Mouse (Mus musculus) midbrain, postnatal 0 days (tissue): ENCODE results near the gene Rps21. TPM values are rescaled to one million over a fixed set of nuclear protein-coding genes. Genes with fewer than 3 reads are reported as not detected.

Experiments used
- ATAC-seq: fragments of 200-750 bp; cut with Nextera tagmentation; 2 replicates; pipeline ENCODE4 v1.8.0; 2017; ENCODE audit warnings: moderate number of reproducible peaks, mild to moderate bottlenecking, moderate TSS enrichment, moderate library complexity; ENCODE audit not compliant: low FRiP score
- DNase-seq: peaks from one replicate; pipeline ENCODE4 v3.0.0-alpha.2; 2015; ENCODE audit warnings: low spot score
- H3K27ac ChIP-seq: fragments of 300-500 bp; sonication (generic); 2 replicates; pipeline ENCODE4 v1.5.1; 2014; ENCODE audit warnings: low read depth, mild to moderate bottlenecking, low read length, mixed read lengths
- H3K27me3 ChIP-seq: fragments of 300-500 bp; sonication (generic); 2 replicates; pipeline ENCODE4 v1.6.1; 2014; ENCODE audit warnings: low read length, control low read depth, mixed read lengths; ENCODE audit not compliant: insufficient read depth
- H3K36me3 ChIP-seq: fragments of 300-500 bp; sonication (generic); 2 replicates; pipeline ENCODE4 v1.6.1; 2014; ENCODE audit warnings: low read length, control low read depth, mixed read lengths; ENCODE audit not compliant: insufficient read depth
- H3K4me1 ChIP-seq: fragments of 300-500 bp; sonication (generic); 2 replicates; pipeline ENCODE4 v1.6.1; 2014; ENCODE audit warnings: mild to moderate bottlenecking, control low read depth, antibody characterized with exemption, low read length, mixed read lengths; ENCODE audit not compliant: insufficient read depth
- H3K4me2 ChIP-seq: fragments of 300-500 bp; sonication (generic); 2 replicates; pipeline ENCODE4 v1.6.1; 2014; ENCODE audit warnings: low read depth, mild to moderate bottlenecking, low read length, mixed read lengths; ENCODE audit not compliant: poor library complexity, severe bottlenecking
- H3K4me3 ChIP-seq: fragments of 300-500 bp; sonication (generic); 2 replicates; pipeline ENCODE4 v1.5.1; 2014; ENCODE audit warnings: low read depth, mild to moderate bottlenecking, low read length, moderate library complexity
- H3K9ac ChIP-seq: fragments of 300-500 bp; sonication (generic); replicated peaks from 2 replicates; pipeline ENCODE4 v1.6.1; 2014; ENCODE audit warnings: mild to moderate bottlenecking, low read length, moderate library complexity, mixed read lengths; ENCODE audit not compliant: poor library complexity, severe bottlenecking
- H3K9me3 ChIP-seq: fragments of 300-500 bp; sonication (generic); 2 replicates; pipeline ENCODE4 v1.6.1; 2016; ENCODE audit warnings: low read length, control low read depth
- CTCF ChIP-seq: IDR thresholded peaks from 2 replicates; pipeline ENCODE4 v1.5.1; 2016; ENCODE audit warnings: antibody characterized with exemption, mild to moderate bottlenecking
- WGBS: fragments of 180-500 bp; shearing (Covaris S2); extraction: QIAGEN DNeasy Blood & Tissue Kit; methylation state at CpG from one replicate; pipeline ENCODE4 v1.1.7; 2014; 5-methylcytosine and 5-hydroxymethylcytosine counted together
- polyA plus RNA-seq: library from polyadenylated mRNA; unstranded; fragments of >200 nt; fragmentation: Nextera tagmentation; extraction: Ambion mirVana; gene quantifications from 2 replicates; pipeline ENCODE4 v1.2.1, GENCODE M21; 2015
- total RNA-seq: library from RNA; depleted of rRNA; stranded (reverse); fragments of >200 nt; gene quantifications from 2 replicates; pipeline ENCODE4 v1.2.3, GENCODE M21; 2014

The Rps21 gene
- total and polyA plus RNA-seq, 2 experiments from 2014 or later: 422 to 749 TPM

DNA sequence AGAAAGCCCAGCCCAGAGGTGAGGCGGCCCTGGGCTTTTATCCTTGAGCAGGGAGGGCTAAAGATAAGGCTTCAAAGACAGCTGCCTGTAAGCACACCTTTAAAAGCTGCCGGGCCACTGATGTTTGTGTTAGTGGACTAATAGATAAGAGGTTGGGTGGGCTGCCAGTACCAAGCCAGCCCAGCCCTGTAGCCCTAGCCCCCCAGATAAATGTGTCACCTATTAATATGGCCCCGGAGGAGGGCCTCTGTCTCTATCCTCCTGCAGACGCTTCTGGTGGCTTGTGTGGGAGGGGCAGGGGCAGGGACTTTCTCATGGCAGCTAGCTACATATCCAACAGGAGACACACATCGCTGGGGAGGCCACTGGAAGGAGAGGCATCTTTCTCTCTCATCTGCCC is 43.6 kb downstream of the Rps21 start:
- H3K27ac ChIP-seq: no peak overlapping the region
- H3K9ac ChIP-seq: no peak overlapping the region
- DNase-seq (no peak), ATAC-seq (no peak)
- no peak overlapping the region for H3K4me2 ChIP-seq
- H3K9me3 ChIP-seq: 0 out of 2 replicates have a peak, but pooled peaks cover 4% of the 10 kb centered on the region
- H3K36me3 ChIP-seq: no peaks in the 10 kb centered on the region
- H3K27me3 ChIP-seq: no peaks in the 10 kb centered on the region
- TF ChIP-seq CTCF: no peak
- no peak overlapping the region for H3K4me3 ChIP-seq
- 63% methylated on average over 5 of the region's 5 CpGs for WGBS
- no peaks in the 10 kb centered on the region for H3K4me1 ChIP-seq

- H3K4me3 ChIP-seq: no peak overlapping the region
- no peaks in the 10 kb centered on the region for H3K27me3 ChIP-seq
- H3K4me1 ChIP-seq: no peaks in the 10 kb centered on the region
- 81% methylated on average over 4 of the region's 4 CpGs for WGBS
- H3K9me3 ChIP-seq: 0 out of 2 replicates have a peak, but pooled peaks cover 4% of the 10 kb centered on the region
- H3K4me2 ChIP-seq: no peak overlapping the region
- no peak for ATAC-seq
- TF ChIP-seq CTCF: no peak
- DNase-seq: no peak
- no peak overlapping the region for H3K27ac ChIP-seq
- no peak overlapping the region for H3K9ac ChIP-seq
- no peaks in the 10 kb centered on the region for H3K36me3 ChIP-seq
These were observed 45.0 kb downstream of the Rps21 start for GRCm38 (mm10) chr2:180302201-180302600.

DNA sequence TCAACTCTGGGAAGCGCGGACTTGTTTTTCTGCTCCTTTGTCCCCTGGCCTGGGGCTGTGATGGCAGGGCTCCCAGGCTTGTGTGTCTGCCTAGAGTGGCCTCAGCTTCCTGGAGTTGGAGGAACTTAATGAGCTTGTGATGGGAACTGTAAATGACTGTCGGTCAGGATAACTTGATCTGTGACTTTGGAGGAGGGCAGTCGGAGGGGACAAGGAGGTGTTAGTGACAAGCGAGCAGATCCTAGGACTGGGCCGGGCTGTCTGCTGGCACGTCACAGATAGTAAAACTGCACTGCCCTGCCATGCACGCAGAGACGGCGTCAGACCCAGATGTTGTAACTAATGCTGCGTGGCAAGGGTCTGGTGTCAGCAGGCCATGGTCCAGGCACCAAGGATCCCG is 46.3 kb downstream of the Rps21 start:
- DNase-seq (no peak), ATAC-seq (no peak)
- H3K27me3 ChIP-seq: no peaks in the 10 kb centered on the region
- WGBS: 91% methylated on average over 12 of the region's 12 CpGs
- H3K27ac ChIP-seq: no peak overlapping the region
- no peak for TF ChIP-seq CTCF
- H3K4me2 ChIP-seq: no peak overlapping the region
- H3K9me3 ChIP-seq: 0 out of 2 replicates have a peak, but pooled peaks cover 4% of the 10 kb centered on the region
- H3K4me1 ChIP-seq: no peaks in the 10 kb centered on the region
- H3K36me3 ChIP-seq: no peaks in the 10 kb centered on the region
- no peak overlapping the region for H3K4me3 ChIP-seq
- H3K9ac ChIP-seq: no peak overlapping the region

DNA sequence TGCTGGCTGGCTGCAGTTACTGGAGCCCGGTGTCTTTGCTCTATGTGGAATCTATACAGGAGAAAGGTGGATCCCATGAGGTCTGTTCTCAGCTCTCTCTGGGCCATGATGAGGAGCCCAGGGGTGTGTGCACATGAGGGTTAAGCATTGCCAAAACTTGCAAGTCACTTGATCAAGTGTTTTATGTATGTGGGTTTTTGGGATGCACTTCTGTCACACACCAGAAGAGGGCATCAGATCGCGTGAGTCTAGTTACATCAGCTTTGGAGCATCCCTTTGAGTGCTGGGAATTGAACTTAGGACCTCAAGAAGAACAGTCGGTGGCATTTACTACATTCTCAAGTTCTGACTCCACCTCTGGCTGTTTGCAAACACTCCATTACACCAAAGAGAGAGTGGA is 47.4 kb downstream of the Rps21 start:
- Histone ChIP-seq H3K9me3 (0 out of 2 replicates have a peak, but pooled peaks cover 4% of the 10 kb centered on the region), H3K4me3 (no peak overlapping the region), H3K27ac (no peak overlapping the region), H3K9ac (no peak overlapping the region), H3K4me2 (no peak overlapping the region), H3K27me3 (no peaks in the 10 kb centered on the region), H3K36me3 (no peaks in the 10 kb centered on the region), H3K4me1 (no peaks in the 10 kb centered on the region)
- ATAC-seq (no peak), DNase-seq (no peak)
- 55% methylated on average over 4 of the region's 4 CpGs for WGBS
- no peak for TF ChIP-seq CTCF

DNA sequence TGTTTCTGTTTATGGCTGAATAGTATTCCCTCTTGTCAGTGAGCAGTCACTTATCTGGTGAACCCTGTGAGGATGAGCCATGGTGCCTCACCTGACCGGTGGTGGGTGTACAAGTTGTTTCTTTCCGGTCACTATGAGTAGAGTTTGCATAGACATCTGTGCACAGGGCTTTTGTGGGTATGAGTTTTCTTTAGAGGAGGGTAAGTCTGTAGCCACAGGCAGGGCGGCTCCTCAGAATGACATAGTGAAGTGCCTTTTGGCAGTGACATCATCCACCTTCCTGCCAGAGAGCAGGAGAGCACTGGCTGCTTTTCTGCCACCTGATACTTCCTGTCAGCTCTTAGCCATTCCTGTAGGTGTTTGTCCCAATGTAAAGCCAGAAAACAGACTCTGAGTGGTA is 48.3 kb downstream of the Rps21 start:
- no peak overlapping the region for H3K4me2 ChIP-seq
- H3K27ac ChIP-seq: no peak overlapping the region
- WGBS: 86% methylated on average over 3 of the region's 3 CpGs
- no peaks in the 10 kb centered on the region for H3K4me1 ChIP-seq
- no peak for ATAC-seq
- no peak for TF ChIP-seq CTCF
- H3K4me3 ChIP-seq: no peak overlapping the region
- H3K27me3 ChIP-seq: no peaks in the 10 kb centered on the region
- no peak overlapping the region for H3K9ac ChIP-seq
- H3K36me3 ChIP-seq: no peaks in the 10 kb centered on the region
- no peak for DNase-seq
- H3K9me3 ChIP-seq: 0 out of 2 replicates have a peak, but pooled peaks cover 4% of the 10 kb centered on the region

DNA sequence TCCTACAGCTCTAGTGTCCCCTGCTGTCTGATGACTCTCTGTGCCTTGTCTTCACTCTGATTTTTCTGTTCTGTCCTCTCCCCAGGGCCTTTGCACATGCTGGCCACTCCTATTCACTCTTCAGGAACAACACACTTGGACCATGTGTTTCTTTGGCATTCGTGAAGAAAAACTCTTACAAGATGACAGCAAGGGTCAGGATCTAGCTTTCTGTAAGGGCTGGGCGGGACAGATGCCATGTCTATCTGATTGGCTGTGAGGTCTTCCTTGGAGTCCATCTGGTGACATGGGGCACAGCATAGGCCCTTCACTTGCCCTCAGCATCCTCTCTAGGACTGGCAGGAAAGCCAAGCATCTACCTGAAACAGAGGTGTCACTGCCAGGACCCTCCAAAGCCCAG is 48.8 kb downstream of the Rps21 start:
- H3K27me3 ChIP-seq: no peaks in the 10 kb centered on the region
- DNase-seq (no peak), ATAC-seq (no peak)
- H3K4me2 ChIP-seq: no peak overlapping the region
- 75% methylated on average over 2 of the region's 2 CpGs for WGBS
- H3K27ac ChIP-seq: no peak overlapping the region
- no peak overlapping the region for H3K4me3 ChIP-seq
- no peak overlapping the region for H3K9ac ChIP-seq
- no peaks in the 10 kb centered on the region for H3K36me3 ChIP-seq
- H3K4me1 ChIP-seq: no peaks in the 10 kb centered on the region
- 0 out of 2 replicates have a peak, but pooled peaks cover 4% of the 10 kb centered on the region for H3K9me3 ChIP-seq
- no peak for TF ChIP-seq CTCF
